Mouse (Mus musculus) layer of hippocampus, adult 9-11 months (tissue): ENCODE measurements around the gene Il3.
A peak's percentile ranks its signal among the peaks of the same experiment; 100 is the strongest.
"Not testable (repeated sequence)": the region's sequence is repeated elsewhere in the genome, so short reads cannot be mapped to it uniquely, and the experiment has no call there.

Experiments
- DNase-seq: peaks from one replicate; pipeline ENCODE4 v3.0.0; 2022

Il3 gene

DNA sequence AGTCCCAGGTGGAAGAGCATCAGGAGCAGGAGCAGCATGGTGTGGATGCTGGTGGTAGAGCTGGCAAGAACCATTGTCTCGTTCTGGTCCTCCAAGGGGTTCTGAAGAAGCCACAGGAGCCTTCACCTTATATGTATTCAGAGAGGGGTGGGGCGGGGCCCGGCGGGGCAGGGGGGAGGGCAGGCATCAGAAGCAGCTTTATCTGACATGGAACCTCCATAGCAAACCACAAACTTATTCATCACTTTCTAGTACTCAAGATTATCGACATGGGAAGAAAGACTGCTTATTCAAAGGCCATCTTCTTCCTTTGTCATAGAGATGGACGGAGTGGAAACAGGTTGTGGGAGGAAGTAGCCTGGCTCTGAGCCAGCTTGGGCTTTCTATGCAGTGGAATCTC is at the start of gene Il3:
TSS of gene Il3 (minus strand) at position 101 of the 400 bp plus-strand sequence.
- DNase-seq = no peak

DNA sequence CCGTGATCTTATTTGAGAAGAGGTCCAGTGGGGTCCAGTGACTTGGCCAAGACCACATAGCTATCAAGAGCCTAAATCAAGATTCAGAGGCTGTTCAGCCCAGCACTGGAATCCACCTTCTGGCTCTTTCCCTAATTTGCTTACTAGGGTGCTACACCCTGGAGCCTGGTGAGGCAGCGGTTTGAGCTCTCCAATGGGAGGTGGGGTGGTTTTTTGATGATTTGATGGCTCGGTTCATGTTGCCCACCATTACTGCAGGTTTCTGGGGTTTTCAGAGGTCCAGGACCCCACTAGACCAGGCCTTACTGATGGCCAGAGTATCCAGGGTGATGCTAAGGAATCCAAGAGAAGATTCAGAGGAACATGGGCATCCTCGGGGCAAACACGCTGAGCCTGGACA is 48.3 kb upstream of the Il3 start:
- no peak for DNase-seq

DNA sequence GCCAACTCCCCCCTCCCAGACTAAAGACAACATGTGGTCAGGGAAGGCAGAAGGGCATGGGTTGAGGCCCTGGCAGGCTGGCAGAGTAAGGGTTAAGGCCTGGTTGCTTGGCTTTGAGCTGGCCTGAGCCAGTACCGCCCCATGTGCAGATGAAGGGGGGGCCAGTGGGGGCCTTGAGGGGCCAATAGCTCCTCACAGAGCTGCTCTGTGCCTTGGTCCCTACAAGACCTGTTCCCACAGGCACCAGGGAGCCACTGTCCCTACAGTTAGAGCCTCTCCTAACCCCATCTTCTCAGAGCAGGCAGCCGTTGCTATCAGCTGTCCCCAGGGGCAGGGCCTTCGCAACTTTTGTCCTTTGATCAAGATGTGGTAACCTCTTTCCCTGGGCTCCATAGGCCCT is 47.7 kb upstream of the Il3 start:
- no peak for DNase-seq

DNA sequence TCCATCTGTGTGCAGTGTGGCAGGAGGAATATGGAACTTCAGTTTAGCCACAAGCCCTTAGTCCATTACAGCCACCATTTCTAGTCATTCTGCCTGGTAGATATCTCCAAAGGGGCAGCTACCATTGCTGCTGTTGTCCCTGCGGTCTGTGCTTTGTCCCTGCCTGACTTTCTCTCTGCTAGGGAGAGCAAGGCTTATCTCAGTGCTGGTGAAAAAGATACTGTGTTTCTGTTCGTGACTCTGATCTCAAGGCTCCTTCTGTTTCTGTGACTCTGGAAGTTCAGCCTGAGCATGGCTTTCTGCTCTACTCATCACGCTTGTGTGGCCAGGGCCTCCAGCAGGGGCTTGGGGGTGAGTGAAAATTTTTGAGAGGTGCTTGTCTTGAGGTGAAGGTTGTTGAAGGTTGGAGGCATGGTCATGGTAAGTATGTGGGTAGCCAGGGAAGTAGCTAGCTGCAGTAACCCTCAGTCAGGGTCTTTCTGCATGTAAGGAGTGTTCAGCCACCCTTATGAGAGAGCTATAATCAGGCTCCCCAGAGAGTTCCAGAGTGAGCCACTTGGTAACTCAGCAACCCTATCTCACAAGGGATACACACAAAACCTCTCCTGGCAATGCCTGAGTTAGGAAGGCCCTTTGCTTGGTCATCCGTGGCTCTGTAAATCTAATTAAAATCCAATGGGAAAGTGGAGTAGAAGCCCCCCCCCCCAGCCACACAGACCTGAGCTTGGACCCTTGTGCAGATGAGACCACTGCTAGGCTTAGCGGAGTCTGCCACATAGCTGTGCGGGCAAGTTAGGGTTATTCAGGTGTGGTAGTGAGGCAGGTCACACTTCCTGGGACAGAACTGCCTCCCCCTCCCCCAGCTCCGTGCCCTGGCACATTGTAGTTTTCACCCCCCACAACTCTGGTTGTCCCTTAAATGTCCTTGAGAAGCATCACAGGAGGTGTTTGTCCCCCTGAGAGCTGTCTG is 46.6 kb upstream of the Il3 start:
- DNase-seq = no peak

DNA sequence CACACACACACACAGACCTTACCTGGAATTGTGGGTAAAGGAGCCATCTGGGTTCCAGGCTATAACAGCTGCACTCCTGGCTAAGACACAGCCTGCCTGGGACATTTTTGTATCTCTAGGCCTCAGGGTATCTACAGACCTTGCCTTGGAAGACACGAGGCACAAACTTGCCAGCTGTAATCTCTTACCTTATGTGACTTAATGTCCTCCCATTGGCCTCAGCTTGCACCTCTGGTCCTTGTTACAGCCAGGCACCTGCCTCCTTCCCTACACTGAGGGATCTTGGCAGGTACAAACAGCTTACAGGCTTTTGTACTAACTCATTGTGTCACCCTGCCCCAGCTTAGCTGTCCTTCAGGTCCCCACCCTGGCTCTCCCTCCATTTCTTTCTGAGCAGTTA is 45.5 kb upstream of the Il3 start:
- no peak for DNase-seq

DNA sequence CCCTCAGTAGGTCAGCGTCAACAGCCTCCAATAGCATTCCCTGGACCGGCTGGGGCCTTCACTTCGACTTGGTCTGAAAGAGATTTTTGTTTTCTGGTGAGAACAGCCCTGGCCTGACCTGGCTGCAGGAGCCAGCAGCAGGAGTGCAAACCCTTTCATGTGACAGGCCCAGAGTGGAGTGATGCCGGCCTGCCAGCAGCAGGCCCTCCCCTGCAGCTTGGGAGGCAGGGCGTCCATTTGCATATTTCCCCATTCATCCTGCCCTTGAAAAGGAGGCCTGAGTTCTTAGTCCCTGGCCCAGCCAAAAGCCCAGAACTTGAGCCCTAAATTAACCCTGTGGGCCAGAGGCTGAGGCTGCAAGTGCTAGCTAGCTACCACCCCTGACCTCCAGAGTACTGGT is 44.9 kb upstream of the Il3 start:
- peak; percentile 68 for DNase-seq

DNA sequence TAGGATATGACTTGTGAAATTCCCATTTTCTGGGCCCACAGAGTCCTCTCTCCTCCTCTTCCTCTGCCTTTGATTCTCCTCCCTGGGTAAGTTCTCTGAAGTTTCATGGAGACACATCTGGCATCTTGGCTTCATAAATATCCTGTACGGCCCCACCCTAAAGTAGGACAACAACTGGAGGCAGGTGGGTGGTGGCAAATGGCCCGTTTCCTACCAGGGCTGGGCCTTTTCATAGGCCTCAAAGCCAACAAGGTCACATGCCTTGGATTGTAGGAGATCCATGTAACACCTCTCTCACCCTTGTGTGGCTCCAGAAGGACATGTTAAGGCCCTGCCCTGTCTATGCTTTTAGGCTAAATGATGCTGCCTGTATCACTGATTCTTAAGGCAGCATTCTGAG is 43.5 kb upstream of the Il3 start:
- no peak for DNase-seq

DNA sequence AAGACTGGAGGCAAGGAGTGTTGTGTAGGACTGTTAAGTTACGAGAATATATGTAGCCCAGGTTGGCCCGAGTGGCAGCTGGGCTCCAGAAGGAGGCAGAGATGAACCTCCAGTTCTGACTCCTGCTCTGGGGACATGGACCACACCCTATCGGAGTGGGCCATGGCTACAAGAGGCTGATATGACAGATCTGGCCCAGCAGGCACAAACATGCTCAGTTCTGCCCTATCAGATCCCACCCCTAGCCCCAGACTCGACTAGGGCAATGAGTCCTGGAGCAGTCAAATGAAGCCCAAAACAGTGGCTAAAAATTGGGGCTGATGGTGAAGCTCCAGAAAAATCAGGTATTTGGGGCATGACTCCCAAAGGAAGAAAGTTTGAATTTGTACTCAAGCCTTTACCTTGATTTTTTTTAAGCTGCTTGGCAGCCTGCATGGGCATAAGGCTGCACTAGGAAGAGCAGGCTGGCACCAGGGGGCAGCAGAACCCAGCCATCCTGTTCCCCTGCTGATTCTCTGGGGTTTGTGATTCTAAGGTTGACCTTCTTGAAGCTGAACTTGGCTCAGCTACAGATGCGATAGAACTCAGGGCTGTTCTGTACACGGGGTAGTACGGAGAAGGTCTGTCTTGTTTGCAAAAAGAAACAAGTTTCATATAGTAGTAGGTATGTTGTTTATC is 40.2 kb upstream of the Il3 start:
- peak; percentile 50 for DNase-seq

DNA sequence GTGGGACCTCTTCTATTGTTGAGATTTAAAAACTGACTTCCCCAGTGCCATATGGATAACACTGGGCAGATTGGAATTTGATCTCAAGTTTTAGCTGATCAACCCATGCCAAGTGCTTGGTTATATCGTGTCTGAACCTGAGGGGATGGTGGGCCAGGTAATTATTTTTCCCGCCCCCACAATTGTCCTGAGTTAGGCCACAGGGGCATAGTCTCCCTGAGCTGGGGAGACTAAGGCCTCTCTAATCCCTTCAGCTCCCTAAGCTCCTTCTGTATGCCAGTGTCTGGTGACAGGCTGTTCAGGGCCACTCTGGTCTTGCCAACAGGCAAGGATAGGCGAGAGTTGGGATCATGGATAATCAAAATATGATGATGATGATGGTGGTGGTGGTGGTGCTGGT is 38.3 kb upstream of the Il3 start:
- no peak for DNase-seq

DNA sequence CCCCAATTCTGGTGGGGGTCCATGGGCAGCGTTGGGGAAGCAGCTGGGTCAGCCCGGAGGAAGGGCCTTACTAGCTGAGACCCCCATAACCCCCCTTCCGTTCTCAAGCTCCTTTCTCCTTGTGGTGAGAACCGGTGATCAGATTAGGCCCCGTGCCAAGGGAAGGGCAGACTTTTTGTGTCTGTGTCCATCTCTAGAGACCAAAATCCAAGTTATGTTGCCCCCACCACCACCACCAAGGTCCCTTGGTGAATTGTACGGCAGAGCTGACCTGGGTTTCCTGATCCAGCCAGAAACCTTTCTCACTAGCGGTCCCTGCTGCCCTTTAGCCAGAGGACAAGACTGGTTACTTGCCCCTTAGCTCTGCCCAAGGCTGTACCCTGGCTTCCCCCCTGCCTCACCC is 37.4 kb upstream of the Il3 start:
- no peak for DNase-seq

DNA sequence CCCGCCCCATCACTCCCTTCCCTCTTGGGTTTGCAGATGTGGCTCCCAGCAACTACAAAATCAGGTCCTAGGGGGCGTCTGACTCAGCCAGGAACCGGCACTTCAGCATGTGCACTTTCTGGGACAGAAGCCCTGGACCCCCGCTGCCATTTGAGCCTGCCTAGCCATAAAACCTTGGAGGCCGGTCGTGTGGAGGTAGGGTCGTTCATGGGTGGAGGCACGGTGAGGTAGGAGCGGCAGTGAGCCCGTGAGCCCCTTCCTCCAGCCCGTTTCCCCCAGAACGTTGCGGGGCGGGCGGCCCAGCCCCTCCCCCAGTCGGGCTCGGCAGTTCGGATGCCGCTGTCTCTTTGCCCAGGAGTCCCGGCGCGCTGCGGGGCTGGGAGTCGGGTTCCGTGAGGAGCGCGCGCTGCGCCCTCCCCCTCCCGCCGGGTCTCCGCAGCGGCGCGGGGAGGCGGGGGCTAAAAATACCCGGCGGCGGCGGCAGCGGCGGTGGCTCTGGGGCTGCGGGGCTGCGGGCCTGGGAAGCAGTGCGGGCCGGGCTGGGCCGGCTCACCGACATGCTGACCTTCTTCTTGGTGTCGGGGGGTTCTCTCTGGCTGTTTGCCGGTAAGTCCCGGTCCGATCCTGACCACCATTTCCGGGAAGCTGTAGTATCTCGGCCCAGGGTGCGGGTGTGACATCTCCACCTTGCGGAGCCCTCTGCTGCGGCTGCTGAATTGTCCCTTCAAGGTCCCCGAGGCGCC is 36.8 kb upstream of the Il3 start, which contains the start of gene Acsl6:
TSS of gene Acsl6 (plus strand) at position 71 of the 743 bp plus-strand sequence.
- peak; percentile 47 for DNase-seq

DNA sequence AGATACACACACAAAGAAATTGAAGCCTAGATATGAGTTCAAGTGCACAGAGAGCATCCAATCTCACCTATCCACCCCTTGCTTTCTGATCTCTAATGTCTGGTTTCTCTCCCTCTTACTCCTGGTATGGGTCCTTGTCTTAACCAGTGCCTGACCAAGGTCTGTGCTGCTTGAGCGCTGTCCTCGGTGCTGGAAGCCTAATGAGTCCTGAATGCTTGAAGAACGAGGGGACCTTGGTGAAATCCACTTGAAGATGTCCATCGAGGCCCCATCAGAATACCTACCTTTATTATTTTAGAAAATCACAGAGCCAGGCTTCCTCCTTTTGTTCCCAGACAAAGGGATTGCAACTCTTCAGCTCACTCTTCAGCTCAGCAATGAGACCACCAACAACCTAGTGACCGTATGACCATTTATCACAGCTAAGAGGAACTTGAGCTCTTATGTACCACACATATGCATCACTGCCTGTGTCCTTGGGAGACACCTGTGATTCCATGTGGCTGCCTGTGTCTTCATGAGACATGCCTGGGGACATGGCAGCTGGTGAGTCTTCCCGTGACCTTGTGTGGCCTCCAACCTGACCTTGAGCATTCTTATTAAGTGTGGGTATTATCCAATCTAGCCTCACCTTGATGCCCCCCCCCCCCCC is 36.1 kb upstream of the Il3 start:
- no peak for DNase-seq

DNA sequence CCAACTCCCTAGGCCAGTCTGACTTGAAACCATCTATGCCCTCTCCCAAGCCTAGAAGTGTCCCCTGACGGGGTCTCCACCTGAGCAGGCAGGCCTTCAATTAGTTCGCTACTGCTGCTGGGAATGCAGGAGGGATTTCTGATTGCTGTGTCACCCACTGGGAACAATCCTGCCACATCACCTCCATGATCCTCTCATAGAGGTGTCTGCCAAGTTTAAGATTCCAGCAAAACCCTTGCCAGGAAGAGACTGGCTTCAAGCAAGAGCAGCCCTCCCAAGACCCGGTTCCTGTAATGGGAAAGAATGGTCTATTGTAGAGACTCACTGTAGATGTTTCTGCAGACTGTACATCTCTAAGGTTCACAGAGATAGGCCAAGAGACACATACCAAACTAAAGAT is 35.5 kb upstream of the Il3 start:
- DNase-seq = no peak

DNA sequence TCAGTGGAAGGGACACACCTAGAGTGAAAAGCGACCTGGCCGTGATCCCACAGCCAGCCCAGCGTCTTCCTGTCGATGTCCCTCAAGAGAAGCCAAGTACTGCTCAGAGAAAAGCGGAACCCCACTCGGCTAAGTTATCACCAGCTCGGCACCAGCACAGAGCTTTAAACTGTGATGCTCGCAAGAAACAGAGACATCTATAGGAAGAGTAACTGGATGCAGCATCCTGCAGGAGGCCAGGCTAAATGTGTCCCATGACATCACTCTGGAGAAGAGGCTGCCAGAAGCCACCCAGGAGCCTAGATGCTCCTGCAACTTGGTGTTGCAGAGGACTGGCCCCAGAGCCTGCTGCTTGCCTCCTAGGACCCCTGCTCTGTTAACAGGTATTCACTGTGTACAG is 34.9 kb upstream of the Il3 start:
- no peak for DNase-seq

DNA sequence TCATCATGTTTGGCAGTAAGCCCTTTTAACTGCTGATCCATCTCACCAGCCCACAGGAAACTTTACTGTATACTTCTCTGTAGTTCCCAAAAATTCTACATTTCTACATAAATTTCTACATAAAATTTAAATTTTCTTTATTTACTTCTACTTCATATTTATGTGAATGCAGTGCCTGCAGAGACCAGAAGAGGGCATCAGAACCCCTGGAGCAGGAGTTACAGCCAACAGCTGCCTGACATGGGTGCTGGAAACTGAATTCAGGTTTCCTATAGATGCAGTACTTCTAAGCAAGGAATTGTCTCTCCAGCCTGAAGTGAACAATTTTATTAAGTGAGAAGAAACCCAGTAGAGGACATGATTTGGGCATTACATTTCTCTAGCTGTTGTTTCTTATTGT is 31.7 kb upstream of the Il3 start:
- no peak for DNase-seq

DNA sequence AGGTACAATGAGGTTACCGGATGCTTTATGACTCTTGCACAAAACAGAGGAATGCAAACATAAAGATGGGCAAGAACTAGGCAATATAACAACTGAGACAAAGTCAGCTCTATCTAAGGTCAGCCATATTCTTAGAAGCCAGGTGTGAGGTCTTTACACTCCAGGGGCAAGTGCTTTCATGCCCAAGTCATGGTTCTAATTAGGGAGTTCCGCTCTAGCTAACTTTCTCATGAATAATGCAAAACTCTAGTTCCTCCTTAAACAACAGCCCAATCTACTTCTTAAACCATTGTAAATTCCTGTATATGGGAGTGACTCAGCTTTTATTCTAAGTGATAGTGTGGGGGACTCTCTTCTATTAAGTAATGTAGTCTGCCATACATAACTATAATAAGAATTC is 30.4 kb upstream of the Il3 start:
- DNase-seq = not testable (repeated sequence)

DNA sequence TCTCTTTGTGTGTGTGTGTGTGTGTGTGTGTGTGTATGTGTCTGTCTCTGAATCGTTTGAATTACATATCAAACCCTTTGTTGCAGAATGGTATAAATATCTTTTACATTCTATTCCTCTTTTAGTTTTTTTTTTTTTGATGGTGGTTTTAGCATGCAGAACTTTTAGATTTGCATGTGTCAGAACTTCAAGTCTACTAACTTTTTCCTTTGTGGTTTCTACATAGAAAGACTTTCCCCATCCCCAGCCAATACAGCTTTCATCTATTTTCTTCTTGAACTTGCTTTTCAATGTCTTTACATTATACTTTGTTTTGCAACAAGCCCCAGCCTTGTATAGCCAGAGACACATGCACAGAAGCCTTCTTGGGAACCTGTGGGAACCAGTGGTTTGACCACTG is 29.7 kb upstream of the Il3 start:
- DNase-seq = no peak

DNA sequence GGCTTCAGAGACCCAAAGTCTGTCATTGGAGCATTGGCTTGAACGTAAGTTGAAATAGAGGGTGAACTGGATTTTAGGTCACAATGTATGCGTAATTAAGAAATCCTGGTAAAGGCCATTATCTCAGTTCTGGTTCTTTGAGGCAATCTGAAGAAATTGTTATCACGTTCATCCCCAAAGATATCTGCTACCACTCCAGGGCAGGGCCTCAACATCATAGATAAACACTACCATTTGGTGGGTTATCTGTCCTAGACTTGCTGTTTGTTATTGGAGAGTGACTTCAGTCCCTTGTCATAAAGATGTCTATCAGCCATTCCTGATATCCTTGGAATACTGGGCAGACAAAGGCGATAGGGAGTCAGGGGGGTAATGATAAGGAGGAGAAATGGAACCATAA is 28.9 kb upstream of the Il3 start:
- DNase-seq = no peak

DNA sequence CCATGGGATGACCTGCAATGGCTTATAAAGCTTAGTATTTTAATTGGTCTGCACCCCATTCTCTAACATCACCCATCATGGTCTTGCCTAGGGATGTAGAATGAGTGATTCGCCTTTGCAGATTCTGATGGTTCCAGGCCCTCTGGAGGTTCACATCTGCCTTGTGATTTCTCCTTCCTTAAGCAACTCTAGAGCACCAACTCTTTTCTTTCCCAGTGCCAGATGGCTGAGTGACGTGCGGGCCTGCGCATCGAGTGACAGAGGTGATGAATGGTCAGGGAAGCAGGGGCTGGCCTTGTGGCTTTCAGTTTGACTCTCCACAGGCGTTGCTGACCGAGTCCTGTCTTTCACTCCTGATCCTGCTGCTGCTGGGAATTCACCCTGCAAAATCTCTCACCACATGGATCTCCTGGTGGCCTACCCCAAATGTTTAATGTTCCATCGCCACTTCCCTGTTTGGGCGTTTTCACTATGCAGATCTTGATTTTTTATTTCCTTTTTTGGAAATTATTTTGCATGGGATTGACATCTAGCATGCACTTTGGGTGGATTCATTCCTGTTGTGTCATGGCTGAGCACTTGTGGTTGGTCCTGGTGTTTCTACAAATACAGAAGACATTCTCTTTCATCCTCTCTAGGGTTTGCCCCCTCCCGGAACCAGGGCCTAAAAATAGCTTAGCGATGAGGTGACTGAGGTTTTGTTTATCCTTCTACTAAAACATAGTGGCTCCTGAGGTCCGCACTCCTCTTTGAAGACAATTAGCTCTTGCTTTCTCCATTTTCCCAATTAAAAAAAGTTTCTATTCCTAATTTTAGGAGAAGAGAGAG is 27.1 kb upstream of the Il3 start:
- no peak for DNase-seq

DNA sequence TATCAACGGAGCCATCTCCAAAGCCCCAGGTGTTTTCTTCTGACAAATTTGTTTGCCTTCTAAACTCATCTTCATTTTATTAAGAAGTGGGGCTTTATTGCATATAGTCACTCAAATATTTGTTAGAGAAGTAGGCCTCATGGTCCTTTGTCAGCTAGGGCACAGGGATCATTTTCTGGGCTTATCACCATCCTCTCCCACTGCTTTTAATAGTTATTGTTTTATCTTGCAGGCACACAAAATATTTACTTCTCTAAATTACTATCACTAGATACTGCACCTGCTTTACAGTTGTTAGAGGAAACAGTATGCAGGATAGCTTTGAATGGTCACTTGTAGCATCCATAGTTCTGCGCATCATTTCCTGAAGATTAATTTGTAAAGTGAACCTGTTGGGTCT is 25.1 kb upstream of the Il3 start:
- no peak for DNase-seq

DNA sequence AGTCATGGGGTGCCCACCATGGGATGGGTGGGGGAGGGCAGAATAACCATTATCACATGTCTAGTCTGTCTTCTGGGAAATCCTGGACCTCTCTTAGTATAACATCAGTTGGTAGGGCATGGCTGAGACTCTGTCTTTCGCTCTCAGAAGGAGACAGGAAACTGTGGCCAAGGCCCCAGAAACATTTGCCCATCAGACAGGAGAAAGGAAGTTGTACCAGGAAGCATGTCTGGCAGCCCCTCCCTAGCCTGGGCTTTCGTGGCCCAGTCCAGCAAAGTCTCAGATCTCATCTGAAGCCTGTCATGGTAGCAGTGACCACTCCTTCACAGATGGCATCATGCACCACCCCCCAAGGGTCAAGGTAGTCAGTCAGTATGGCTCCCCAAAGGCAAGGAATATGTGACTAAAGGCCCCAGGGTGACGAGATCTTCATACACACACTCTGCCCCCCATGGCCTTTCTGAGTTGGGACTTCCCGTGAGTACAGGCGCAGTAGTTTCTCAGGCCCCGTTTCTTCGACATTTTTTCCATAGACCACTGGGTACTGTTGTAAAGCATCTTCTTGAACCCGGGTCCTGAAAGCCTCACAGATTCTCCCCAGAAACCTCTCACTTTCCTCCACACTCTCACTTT is 20.9 kb upstream of the Il3 start:
- no peak for DNase-seq
